Mouse (Mus musculus) liver, postnatal 0 days (tissue): Measurements from ENCODE around the gene Acacb.

Experiments
- CTCF ChIP-seq: sonication (generic); IDR thresholded peaks from 2 replicates; pipeline ENCODE4 v1.5.1; 2016; ENCODE audit warnings: antibody characterized with exemption, low read depth
- EP300 ChIP-seq: IDR thresholded peaks from 2 replicates; pipeline ENCODE4 v1.6.1; 2016; ENCODE audit warnings: antibody characterized with exemption, low read depth, mild to moderate bottlenecking

GRCm38 (mm10) chr5:114194161-114194560, 47.8 kb downstream of the Acacb start:
- no peak for TF ChIP-seq CTCF
- TF ChIP-seq EP300, result no peak
